Mouse (Mus musculus) ES-Bruce4 (cell line): ENCODE data around the gene Gm21969. TPM values are rescaled to one million over a fixed set of nuclear protein-coding genes. Genes with fewer than 3 reads are reported as not detected.
A peak's percentile ranks its signal among the peaks of the same experiment; 100 is the strongest.

Experiments used
- H3K27ac ChIP-seq: 2 replicates; pipeline ENCODE4 v1.5.1; 2012; ENCODE audit warnings: low read length, inconsistent platforms; ENCODE audit not compliant: insufficient read depth
- H3K27me3 ChIP-seq: 2 replicates; pipeline ENCODE4 v1.6.1; 2012; ENCODE audit warnings: mild to moderate bottlenecking, low read length, inconsistent platforms; ENCODE audit not compliant: control insufficient read depth, poor library complexity, insufficient read depth, severe bottlenecking
- H3K36me3 ChIP-seq: 2 replicates; pipeline ENCODE4 v1.6.1; 2012; ENCODE audit warnings: inconsistent platforms, mild to moderate bottlenecking, low read length, moderate library complexity; ENCODE audit not compliant: control insufficient read depth, poor library complexity, insufficient read depth, severe bottlenecking
- H3K4me1 ChIP-seq: one replicate; pipeline ENCODE4 v1.8.1; 2011; ENCODE audit warnings: low read length; ENCODE audit not compliant: control insufficient read depth, insufficient read depth
- H3K4me3 ChIP-seq: 2 replicates; pipeline ENCODE4 v1.5.1; 2011; ENCODE audit warnings: low read depth, mild to moderate bottlenecking, low read length
- H3K9ac ChIP-seq: 2 replicates; pipeline ENCODE4 v1.6.1; 2012; ENCODE audit warnings: low read depth, mild to moderate bottlenecking, inconsistent platforms; ENCODE audit not compliant: poor library complexity, severe bottlenecking
- H3K9me3 ChIP-seq: replicated peaks from 2 replicates; pipeline ENCODE4 v1.6.1; 2012; ENCODE audit warnings: mild to moderate bottlenecking, low read length, inconsistent platforms; ENCODE audit not compliant: control insufficient read depth, poor library complexity, insufficient read depth, severe bottlenecking
- CTCF ChIP-seq: IDR thresholded peaks from one replicate; pipeline ENCODE4 v1.8.1; 2011; ENCODE audit warnings: low read depth, low read length
- EP300 ChIP-seq: IDR thresholded peaks from 2 replicates; pipeline ENCODE4 v1.6.1; 2011; ENCODE audit warnings: low read depth, low read length; ENCODE audit not compliant: insufficient read depth
- POLR2A ChIP-seq: IDR thresholded peaks from one replicate; pipeline ENCODE4 v1.8.1; 2011; ENCODE audit warnings: low read length; ENCODE audit not compliant: insufficient read depth
- polyA plus RNA-seq: library from polyadenylated mRNA; stranded (reverse); fragments of >200 nt; gene quantifications from 2 replicates; pipeline ENCODE4 v1.2.4, GENCODE M21; 2011; ENCODE audit warnings: low read depth; ENCODE audit not compliant: missing spikeins, insufficient read depth, insufficient read length

Gm21969 gene
- polyA plus RNA-seq, 1 experiment, result not detected

DNA sequence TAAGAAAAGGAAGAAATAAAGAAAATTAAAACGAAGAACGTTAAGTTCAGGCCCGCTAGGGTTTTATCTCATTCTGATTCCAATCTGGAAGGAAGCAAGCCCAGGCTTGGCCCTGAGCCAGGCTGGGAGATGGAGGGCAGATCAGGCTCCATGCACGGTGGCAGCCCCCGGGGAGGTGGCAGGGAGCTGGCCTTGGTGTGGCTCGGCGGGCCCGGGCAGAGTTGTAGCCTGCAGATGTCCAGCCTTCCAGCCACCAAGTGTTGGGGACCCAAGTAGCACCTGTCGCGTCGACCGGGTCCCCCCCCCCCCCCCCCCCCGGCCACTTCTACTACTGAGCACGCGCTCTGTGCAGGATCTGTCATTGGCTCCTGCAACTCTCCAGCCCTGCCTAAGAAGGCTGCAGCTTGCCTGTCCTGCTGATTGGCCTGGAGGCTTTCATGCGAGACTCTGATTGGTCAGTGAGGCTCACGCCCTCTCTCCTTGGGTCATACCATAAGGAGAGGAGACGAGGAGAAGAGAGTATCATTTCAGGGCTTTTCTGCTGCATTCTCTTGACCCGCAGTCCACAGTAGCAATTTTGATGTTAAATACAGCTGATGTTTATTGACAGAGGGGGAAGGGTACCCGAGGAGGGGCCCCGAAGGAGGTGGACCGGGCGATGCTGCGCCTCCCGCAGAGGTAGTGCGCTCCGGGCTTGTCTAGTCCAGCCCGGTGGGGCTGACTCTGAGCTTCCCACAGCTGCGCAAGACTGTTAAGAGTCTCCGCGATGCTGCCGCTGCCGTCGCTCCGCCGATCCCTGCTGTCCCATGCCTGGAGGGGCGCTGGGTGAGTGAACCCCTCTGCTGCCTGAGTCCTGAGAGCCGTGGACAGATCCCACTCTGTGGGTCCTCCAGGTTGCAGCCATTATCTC, 19.6 kb downstream of the Gm21969 start, which contains the start of gene Aldh4a1:
TSS of gene Aldh4a1 (plus strand) at position 494 of the 910 bp plus-strand sequence.
- TF ChIP-seq POLR2A (peak; percentile 91), CTCF (no peak), EP300 (0 out of 2 replicates have a peak, but pooled peaks have one; percentile 56)
- no peaks in the 10 kb centered on the region for H3K9me3 ChIP-seq
- H3K9ac ChIP-seq, result peak within 1 kb of the TSS; percentile 40
- H3K27me3 ChIP-seq, result no peaks in the 10 kb centered on the region
- peak within 1 kb of the TSS; percentile 81 for H3K4me3 ChIP-seq
- H3K27ac ChIP-seq, result no peak within 1 kb of the TSS
- H3K4me1 ChIP-seq, result peaks cover 9% of the 10 kb centered on the region
- H3K36me3 ChIP-seq, result no peaks in the 10 kb centered on the region

DNA sequence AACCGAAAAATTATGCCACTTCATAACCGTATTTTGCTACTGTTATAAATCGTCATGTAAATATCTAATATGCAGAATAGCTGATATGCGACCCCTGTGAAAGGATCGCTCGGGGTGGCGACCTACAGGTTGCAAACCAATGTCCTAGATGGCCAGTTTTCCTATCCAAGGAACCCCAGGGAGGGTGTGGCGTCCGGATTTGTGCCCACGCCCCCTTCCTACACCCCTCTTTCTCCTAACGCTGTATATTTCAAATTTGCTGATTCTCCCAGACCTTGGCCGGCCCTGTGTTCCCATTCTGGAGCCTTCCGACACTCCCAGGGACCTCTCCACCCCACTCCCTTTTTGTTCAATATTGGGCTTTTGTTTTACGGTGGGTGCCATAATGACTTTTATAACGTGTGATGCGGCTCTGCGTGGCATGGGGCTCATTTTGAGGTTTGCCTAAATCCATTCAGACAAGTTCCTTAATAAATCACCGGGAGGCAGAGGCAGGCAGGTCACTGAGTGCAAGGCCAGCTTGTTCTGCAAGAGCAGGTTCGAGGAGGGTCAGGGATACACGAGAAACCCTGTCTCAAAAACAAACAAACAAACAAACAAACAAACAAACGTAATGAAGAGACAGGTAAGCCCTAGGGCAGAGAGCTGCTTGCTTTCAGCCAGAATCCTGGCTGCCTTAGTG, 20.6 kb downstream of the Gm21969 start:
- H3K27ac ChIP-seq, result no peak overlapping the region
- no peak for TF ChIP-seq CTCF
- TF ChIP-seq EP300, result no peak
- no peak for TF ChIP-seq POLR2A
- no peaks in the 10 kb centered on the region for H3K27me3 ChIP-seq

DNA sequence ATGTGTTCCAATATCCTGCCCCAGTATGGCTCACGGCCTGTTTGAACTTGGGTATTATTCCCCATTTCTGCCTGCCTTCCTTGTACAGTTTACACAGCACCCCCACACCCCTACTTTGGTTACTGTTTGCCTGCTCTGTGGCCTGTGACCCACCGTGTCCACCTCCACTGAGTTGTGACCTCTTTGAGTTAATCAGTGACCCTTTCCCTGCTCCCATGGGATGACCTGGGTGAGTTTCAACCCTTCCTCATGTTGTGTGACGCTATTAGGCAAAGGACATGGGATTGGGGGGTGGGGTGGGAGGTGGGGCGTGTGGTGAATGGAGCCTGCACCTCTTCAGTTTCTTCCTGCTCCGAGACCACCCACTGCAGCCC, 21.1 kb downstream of the Gm21969 start:
- Histone ChIP-seq H3K9ac (peak overlapping the region; percentile 40; the same call in 1 of the 2 replicates), H3K4me3 (peak overlapping the region; percentile 81; the same call in 1 of the 2 replicates), H3K4me1 (peaks cover 8% of the 10 kb centered on the region), H3K27me3 (no peaks in the 10 kb centered on the region), H3K27ac (no peak overlapping the region), H3K9me3 (no peaks in the 10 kb centered on the region), H3K36me3 (no peaks in the 10 kb centered on the region)
- no peak for TF ChIP-seq EP300
- no peak for TF ChIP-seq CTCF
- no peak for TF ChIP-seq POLR2A

More for the DNA sequence above, 20.6 kb downstream of the Gm21969 start:
- peak overlapping the region; percentile 40 for H3K9ac ChIP-seq
- H3K9me3 ChIP-seq, result no peaks in the 10 kb centered on the region
- no peaks in the 10 kb centered on the region for H3K36me3 ChIP-seq
- H3K4me1 ChIP-seq, result peaks cover 8% of the 10 kb centered on the region
- peak overlapping the region; percentile 81 for H3K4me3 ChIP-seq

DNA sequence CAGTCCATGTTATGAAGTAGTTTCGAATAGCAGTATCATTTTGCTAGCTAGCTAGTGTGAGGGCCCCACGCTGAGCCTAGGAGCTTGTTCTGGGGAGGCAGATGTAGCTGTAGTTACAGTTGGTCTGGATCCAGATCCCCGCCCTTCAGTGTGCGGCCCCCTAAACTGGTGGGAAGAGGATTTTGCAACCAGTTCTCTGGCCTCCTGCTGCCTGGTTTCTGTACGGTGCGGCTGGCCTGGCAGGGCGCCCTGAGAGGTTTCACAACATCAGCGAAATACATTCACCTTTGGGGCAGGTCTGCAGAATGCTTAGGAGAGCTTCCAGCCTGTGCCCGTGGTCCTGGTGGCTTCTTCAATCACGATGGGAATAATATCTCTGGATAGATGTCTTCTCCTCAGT, 21.7 kb downstream of the Gm21969 start:
- TF ChIP-seq POLR2A (no peak), CTCF (no peak), EP300 (no peak)

DNA sequence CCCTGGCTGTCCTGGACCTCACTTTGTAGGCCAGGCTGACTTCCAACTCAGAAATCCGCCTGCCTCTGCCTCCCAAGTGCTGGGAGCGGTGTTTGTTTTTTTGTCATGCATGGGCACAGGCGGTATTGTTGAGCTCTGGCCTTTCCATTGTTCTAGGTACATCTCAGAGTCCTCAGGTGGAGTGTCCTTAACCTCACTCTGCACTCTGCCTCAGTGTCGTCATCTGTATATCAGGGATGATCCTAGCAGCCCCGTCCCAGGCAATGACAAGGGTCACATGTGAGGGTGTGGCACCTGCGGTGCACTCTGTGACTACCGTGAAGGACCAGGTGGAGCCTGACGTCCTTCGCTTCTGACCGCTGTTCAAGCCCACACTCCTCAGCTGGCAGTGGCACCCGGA, 24.4 kb downstream of the Gm21969 start:
- H3K9ac ChIP-seq, result no peak overlapping the region
- H3K4me1 ChIP-seq, result peaks cover 10% of the 10 kb centered on the region
- no peaks in the 10 kb centered on the region for H3K9me3 ChIP-seq
- no peak overlapping the region for H3K4me3 ChIP-seq
- no peaks in the 10 kb centered on the region for H3K36me3 ChIP-seq
- no peaks in the 10 kb centered on the region for H3K27me3 ChIP-seq
- no peak for TF ChIP-seq EP300
- TF ChIP-seq CTCF, result no peak
- no peak for TF ChIP-seq POLR2A
- no peak overlapping the region for H3K27ac ChIP-seq

More for the DNA sequence above, 21.7 kb downstream of the Gm21969 start:
- H3K9me3 ChIP-seq, result no peaks in the 10 kb centered on the region
- H3K27ac ChIP-seq, result no peak overlapping the region
- H3K36me3 ChIP-seq, result no peaks in the 10 kb centered on the region
- no peak overlapping the region for H3K9ac ChIP-seq
- peaks cover 8% of the 10 kb centered on the region for H3K4me1 ChIP-seq
- no peak overlapping the region for H3K4me3 ChIP-seq
- no peaks in the 10 kb centered on the region for H3K27me3 ChIP-seq
